Mouse (Mus musculus) gastrocnemius, adult 2 months (tissue): ENCODE measurements at regions not wholly inside any gene's neighbourhood (a gene's known extent, or its start where the extent isn't known, plus 50 kb on each side); places are given as distances from the start of the nearest gene placed in this dataset.

Source experiments
- DNase-seq: peaks from one replicate; pipeline ENCODE4 v3.0.0; 2022
- H3K27ac ChIP-seq: fragments of 200-600 bp; 2 replicates; pipeline ENCODE4 v1.8.1; 2022; ENCODE audit warnings: mild to moderate bottlenecking
- H3K4me3 ChIP-seq: fragments of 200-600 bp; 2 replicates; pipeline ENCODE4 v1.8.1; 2022; ENCODE audit warnings: mild to moderate bottlenecking, moderate library complexity
- CTCF ChIP-seq: fragments of 200-600 bp; IDR thresholded peaks from 2 replicates; pipeline ENCODE4 v1.8.1; 2022; ENCODE audit warnings: antibody characterized with exemption, mild to moderate bottlenecking, moderate library complexity
- intact Hi-C: fragments of 180-260 bp; cut with DNase I; formaldehyde crosslinking; loops from one replicate; pipeline ENCODE4 v1.15.1; 2025

DNA sequence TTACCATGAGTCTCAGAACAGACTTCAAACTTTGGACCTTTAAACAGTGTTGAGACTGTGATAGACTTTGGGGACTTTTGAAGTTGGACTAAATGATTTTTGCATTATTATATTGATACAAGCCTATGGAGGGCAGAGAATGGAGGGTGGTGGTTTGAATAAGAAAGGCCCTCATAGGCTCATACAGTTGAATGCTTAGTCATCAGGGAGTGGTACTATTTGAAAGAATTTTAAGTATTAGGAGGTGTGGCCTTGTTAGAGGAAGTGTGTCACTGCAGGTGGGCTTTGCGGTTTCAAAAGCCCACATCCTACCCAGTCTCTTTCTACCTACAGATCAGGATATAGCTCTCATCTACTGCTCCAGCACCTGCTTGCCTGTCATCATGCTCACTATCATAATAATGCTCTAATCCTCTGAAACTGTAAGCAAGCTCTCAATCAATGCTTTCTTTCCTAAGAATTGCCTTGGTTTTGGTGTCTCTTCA is 153.7 kb upstream of the Fstl4 start:
- intact Hi-C loops, result no loop called here
- TF ChIP-seq CTCF, result no peak
- no peak for DNase-seq
- H3K27ac ChIP-seq, result no peak overlapping the region
- H3K4me3 ChIP-seq, result no peak overlapping the region

- intact Hi-C loops, result no loop called here
- no peak for TF ChIP-seq CTCF
- H3K4me3 ChIP-seq, result no peak overlapping the region
- no peak overlapping the region for H3K27ac ChIP-seq
- no peak for DNase-seq
These were observed 148.8 kb upstream of the Fstl4 start for GRCm38 (mm10) chr11:52615622-52616021.

- DNase-seq, result no peak
- H3K4me3 ChIP-seq, result no peak overlapping the region
- H3K27ac ChIP-seq, result no peak overlapping the region
- TF ChIP-seq CTCF, result no peak
- intact Hi-C loops, result no loop called here
These were observed 145.8 kb upstream of the Fstl4 start for GRCm38 (mm10) chr11:52618646-52619045.

- intact Hi-C loops, result no loop called here
- Histone ChIP-seq H3K4me3 (no peak overlapping the region), H3K27ac (no peak overlapping the region)
- TF ChIP-seq CTCF, result no peak
- DNase-seq, result no peak
These were observed 141.6 kb upstream of the Fstl4 start for GRCm38 (mm10) chr11:52622861-52623260.

GRCm38 (mm10) chr11:52628875-52629274 is 135.6 kb upstream of the Fstl4 start:
- intact Hi-C loops, result no loop called here
- DNase-seq, result no peak
- Histone ChIP-seq H3K27ac (no peak overlapping the region), H3K4me3 (no peak overlapping the region)
- TF ChIP-seq CTCF, result no peak

DNA sequence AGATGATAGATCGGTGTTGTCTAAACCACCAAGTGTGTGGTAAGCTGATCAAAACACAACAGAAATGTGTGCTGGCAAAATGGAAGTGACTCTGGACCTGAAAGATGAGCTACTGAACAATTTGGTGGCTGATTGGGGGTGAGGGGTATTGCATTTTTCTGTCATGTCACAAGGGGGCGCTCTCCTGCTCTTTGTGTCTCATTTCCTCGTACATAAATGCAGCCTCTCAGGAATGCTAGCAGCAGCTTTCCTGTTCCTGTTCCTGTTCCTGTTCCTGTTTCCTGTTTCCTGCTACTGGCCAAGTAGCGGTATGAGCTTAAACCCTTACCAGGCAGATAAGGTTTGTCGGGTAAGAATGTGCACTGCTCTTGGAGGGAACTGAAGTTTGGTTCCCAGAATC is 134.7 kb upstream of the Fstl4 start:
- no peak overlapping the region for H3K27ac ChIP-seq
- DNase-seq, result no peak
- TF ChIP-seq CTCF, result peak; percentile 18; the same call in 1 of the 2 replicates
- no peak overlapping the region for H3K4me3 ChIP-seq
- intact Hi-C loops, result no loop called here

DNA sequence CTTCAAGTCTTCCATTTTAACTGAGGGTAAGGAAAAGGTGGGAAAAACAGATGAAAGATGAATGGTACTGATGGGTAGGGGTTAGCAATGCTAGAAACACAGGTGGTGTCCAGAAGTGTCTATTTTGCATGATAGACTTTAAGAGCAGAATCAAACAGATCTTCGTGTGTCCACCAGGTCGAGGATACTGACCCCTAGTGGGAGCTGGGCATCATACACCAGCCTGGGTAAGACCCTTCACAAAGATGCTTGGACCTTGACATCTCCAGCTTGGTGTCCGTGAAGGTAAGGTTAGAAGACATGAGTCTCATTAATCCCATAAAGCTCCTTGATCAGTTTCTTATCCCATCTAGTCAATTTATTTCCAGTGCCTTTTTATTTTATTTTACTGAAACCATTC is 132.9 kb upstream of the Fstl4 start:
- no peak for DNase-seq
- H3K4me3 ChIP-seq, result no peak overlapping the region
- no peak overlapping the region for H3K27ac ChIP-seq
- intact Hi-C loops, result no loop called here
- peak; percentile 25; the same call in 1 of the 2 replicates for TF ChIP-seq CTCF

- no peak overlapping the region for H3K27ac ChIP-seq
- intact Hi-C loops, result no loop called here
- no peak overlapping the region for H3K4me3 ChIP-seq
- no peak for DNase-seq
- no peak for TF ChIP-seq CTCF
These were observed 130.2 kb upstream of the Fstl4 start for GRCm38 (mm10) chr11:52634189-52634588.

GRCm38 (mm10) chr11:52635716-52636389 is 128.6 kb upstream of the Fstl4 start:
- TF ChIP-seq CTCF, result no peak
- H3K27ac ChIP-seq, result no peak overlapping the region
- intact Hi-C loops, result no loop called here
- H3K4me3 ChIP-seq, result no peak overlapping the region
- no peak for DNase-seq

DNA sequence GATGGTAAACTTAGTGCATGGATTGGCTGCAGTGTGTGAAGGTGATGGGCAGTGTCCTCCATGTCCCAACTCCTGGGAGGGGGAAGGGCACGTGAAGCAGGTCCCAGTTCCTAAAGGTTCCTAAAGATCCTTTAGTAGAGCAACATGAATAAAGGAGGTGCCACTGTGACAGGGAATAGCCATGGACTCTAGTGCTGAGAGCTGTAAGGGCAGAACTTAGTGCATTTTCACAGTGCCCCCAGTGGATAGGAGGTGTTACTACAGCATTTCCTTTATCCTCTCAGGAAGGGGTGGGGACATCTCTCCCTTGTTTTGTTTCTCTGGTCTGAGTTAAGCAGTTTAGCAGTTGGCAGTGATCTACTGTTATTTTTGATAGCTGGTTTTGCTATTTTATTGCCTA is 125.5 kb upstream of the Fstl4 start:
- no peak overlapping the region for H3K4me3 ChIP-seq
- peak; percentile 30; the same call in 1 of the 2 replicates for TF ChIP-seq CTCF
- intact Hi-C loops, result no loop called here

GRCm38 (mm10) chr11:52641725-52642338 is 122.6 kb upstream of the Fstl4 start:
- intact Hi-C loops, result no loop called here
- no peak for TF ChIP-seq CTCF
- no peak overlapping the region for H3K4me3 ChIP-seq
- DNase-seq, result no peak
- no peak overlapping the region for H3K27ac ChIP-seq

More for the DNA sequence above, 125.5 kb upstream of the Fstl4 start:
- H3K27ac ChIP-seq, result no peak overlapping the region
- DNase-seq, result no peak

GRCm38 (mm10) chr11:52644081-52644768 is 120.2 kb upstream of the Fstl4 start:
- intact Hi-C loops, result no loop called here
- no peak for DNase-seq
- TF ChIP-seq CTCF, result no peak
- Histone ChIP-seq H3K27ac (no peak overlapping the region), H3K4me3 (no peak overlapping the region)

- DNase-seq, result no peak
- TF ChIP-seq CTCF, result no peak
- Histone ChIP-seq H3K4me3 (no peak overlapping the region), H3K27ac (no peak overlapping the region)
- intact Hi-C loops, result no loop called here
These were observed 116.1 kb upstream of the Fstl4 start for GRCm38 (mm10) chr11:52648176-52648839.
